Mouse (Mus musculus): ENCODE data around the gene Mrgprx2. TPM values are rescaled to one million over a fixed set of nuclear protein-coding genes. Genes with fewer than 3 reads are reported as not detected.

The Mrgprx2 gene
- polyA plus RNA-seq (2015; fragmentation: Nextera tagmentation; extraction: Ambion mirVana), result not detected in 2 replicates

DNA sequence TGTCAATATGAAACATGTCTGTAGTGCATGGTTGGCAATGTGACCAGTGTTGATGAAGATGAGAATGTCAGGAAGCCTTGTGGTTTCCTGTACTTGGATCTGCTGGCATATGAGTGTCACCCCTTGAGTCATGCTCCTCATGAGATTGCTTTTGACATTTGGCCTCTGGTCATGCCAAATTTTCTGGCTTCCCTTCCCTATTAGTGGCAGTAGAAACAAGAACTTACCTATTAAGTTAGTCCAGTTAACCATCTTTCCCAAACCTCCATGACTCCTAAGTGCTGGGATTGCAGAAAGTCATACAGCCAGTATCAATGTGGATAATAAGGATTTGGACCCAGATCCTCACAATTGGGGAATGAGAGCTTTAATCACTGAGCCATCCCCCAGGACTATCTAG, at the start of gene Mrgprx2:
Gene Mrgprx2 (minus strand): TSS at position 101 of the 400 bp plus-strand sequence.

GRCm38 (mm10) chr7:48456242-48456641, 42.9 kb downstream of the Mrgprx2 start, which contains the start of gene Mrgprb1:
TSS of gene Mrgprb1 (minus strand) at chr7:48456342.

Other genes with a start within 250 kb of the Mrgprx2 start
- not detected in 2 replicates for gene Mrgprb8, start 110.8 kb downstream of the Mrgprx2 start, polyA plus RNA-seq (2015; fragmentation: Nextera tagmentation; extraction: Ambion mirVana)
- not detected in 2 replicates for gene Mrgprb1, start 43.0 kb downstream of the Mrgprx2 start, polyA plus RNA-seq (2015; fragmentation: Nextera tagmentation; extraction: Ambion mirVana)
- not detected in 2 replicates for gene Mrgprb2, start 58.8 kb upstream of the Mrgprx2 start, polyA plus RNA-seq (2015; fragmentation: Nextera tagmentation; extraction: Ambion mirVana)
- not detected in 2 replicates for gene Mrgprb3, start 144.5 kb upstream of the Mrgprx2 start, polyA plus RNA-seq (2015; fragmentation: Nextera tagmentation; extraction: Ambion mirVana)

Data from neural tube, postnatal 0 days (tissue).